Mouse (Mus musculus) cerebellum, adult 2 months (tissue): Measurements from ENCODE around the gene Dennd2a. TPM values are rescaled to one million over a fixed set of nuclear protein-coding genes. Genes with fewer than 3 reads are reported as not detected.

Source experiments
- DNase-seq, 2 experiments: peaks; one replicate each; pipeline ENCODE4 v3.0.0; 2021
- H3K27ac ChIP-seq: fragments of 200-500 bp; 2 replicates; pipeline ENCODE4 v1.5.1; 2012; ENCODE audit warnings: low read length, control low read depth, inconsistent platforms; ENCODE audit not compliant: insufficient read depth
- H3K27me3 ChIP-seq: fragments of 200-500 bp; 2 replicates; pipeline ENCODE4 v1.6.1; 2012; ENCODE audit warnings: inconsistent platforms, mild to moderate bottlenecking, low read length, moderate library complexity; ENCODE audit not compliant: control insufficient read depth, insufficient read depth
- H3K4me1 ChIP-seq: fragments of 200-500 bp; 2 replicates; pipeline ENCODE4 v1.6.1; 2011; ENCODE audit warnings: low read length; ENCODE audit not compliant: control insufficient read depth, insufficient read depth
- H3K4me3 ChIP-seq: fragments of 200-500 bp; replicated peaks from 2 replicates; pipeline ENCODE3; 2011; ENCODE audit warnings: mild to moderate bottlenecking, low read depth, low read length, control low read depth; ENCODE audit not compliant: insufficient read depth
- CTCF ChIP-seq: fragments of 200-500 bp; IDR thresholded peaks from 2 replicates; pipeline ENCODE4 v1.5.1; 2011; ENCODE audit warnings: low read depth, mild to moderate bottlenecking, control low read depth, low read length, moderate library complexity, borderline replicate concordance; ENCODE audit not compliant: insufficient read depth
- POLR2A ChIP-seq: fragments of 200-500 bp; IDR thresholded peaks from 2 replicates; pipeline ENCODE4 v1.6.1; 2011; ENCODE audit warnings: low read length, control low read depth, borderline replicate concordance; ENCODE audit not compliant: insufficient read depth
- WGBS: fragments of 180-500 bp; shearing (Covaris S2); methylation state at CpG from one replicate; pipeline ENCODE4 v1.1.7; 2018; 5-methylcytosine and 5-hydroxymethylcytosine counted together
- polyA plus RNA-seq: library from polyadenylated mRNA; depleted of rRNA; stranded (reverse); fragments of >200 nt; gene quantifications from 2 replicates; pipeline ENCODE4 v1.2.3, GENCODE M21; 2012

Gene Dennd2a
- polyA plus RNA-seq, 1 experiment, result 12.3 TPM

GRCm38 (mm10) chr6:39591481-39591880 is 33.8 kb upstream of the Dennd2a start:
- no peak for TF ChIP-seq POLR2A
- peaks cover 7% of the 10 kb centered on the region for H3K4me1 ChIP-seq
- no peak overlapping the region for H3K27ac ChIP-seq
- no peaks in the 10 kb centered on the region for H3K27me3 ChIP-seq
- WGBS, result 91% methylated on average over 4 of the region's 4 CpGs
- DNase-seq, result no peak
- peak overlapping the region; percentile 17 for H3K4me3 ChIP-seq

DNA sequence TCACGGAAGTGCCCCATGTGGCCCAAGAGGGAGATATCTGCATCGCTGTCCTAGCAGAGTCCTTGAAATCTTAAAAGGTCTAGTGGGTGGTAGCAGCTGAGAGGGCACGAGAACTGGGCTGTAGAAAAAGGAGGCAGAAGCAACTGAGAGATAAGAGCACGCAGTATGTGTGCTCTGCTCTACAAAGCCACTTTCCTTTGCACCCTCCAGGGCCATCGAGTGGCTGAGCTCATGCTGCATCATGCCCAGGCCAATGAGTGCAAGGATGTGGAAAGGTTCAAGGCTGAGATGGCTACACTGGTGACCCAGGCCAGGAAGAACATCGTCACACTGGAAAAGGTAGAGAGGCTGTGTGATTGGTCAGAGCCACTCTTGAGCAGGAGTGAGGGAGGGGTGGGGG is 27.9 kb upstream of the Dennd2a start, which contains the start of gene Gm42420:
Gm42420 (plus strand) TSS at position 237 of the 400 bp plus-strand sequence.
- no peaks in the 10 kb centered on the region for H3K4me1 ChIP-seq
- TF ChIP-seq POLR2A, result no peak
- no peak for TF ChIP-seq CTCF
- 94% methylated on average over 6 of the region's 6 CpGs for WGBS
- no peaks in the 10 kb centered on the region for H3K27me3 ChIP-seq
- no peak for DNase-seq
- H3K27ac ChIP-seq, result no peak within 1 kb of the TSS
- no peak within 1 kb of the TSS for H3K4me3 ChIP-seq

DNA sequence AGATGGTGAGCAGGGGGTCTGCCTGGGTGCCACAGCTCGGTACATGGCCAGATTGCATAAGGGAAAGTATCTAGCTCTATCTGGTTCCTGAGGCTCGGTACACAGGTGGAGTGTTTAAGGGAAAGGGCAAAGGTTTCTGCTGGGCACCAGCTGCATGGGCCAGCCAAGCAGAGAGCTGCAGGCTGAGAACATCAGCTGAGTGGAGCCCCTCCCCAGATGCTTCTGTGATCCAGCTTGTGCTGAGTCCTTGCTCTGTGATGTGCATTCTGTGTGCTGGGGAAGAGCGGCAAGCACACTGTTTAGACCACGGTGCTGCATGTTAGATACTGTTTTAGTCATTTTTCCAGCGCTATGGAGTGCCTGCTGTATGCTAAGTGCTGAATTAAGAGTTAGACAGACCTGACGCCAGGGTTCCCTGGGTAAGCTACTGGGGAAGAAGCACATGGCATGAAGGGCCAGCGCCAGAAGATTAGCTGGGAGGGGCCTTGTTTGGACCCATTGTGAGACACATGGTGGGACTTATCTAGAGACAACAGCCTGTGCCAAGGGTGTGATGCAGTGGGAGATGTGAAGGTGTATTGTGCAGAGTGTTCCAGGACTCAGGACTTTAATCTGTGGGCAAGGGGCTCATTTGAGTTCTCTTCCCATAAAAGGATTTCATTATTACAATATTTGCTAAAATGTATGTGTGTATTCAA is 23.6 kb upstream of the Dennd2a start:
- no peaks in the 10 kb centered on the region for H3K4me1 ChIP-seq
- no peaks in the 10 kb centered on the region for H3K27me3 ChIP-seq
- DNase-seq, result no peak
- no peak overlapping the region for H3K4me3 ChIP-seq
- TF ChIP-seq CTCF (no peak), POLR2A (no peak)
- no peak overlapping the region for H3K27ac ChIP-seq
- WGBS, result 65% methylated on average over 7 of the region's 7 CpGs

- Histone ChIP-seq H3K27ac (no peak overlapping the region), H3K4me3 (no peak overlapping the region), H3K27me3 (no peaks in the 10 kb centered on the region), H3K4me1 (no peaks in the 10 kb centered on the region)
- WGBS, result 84% methylated on average over 2 of the region's 2 CpGs
- DNase-seq, result no peak
- TF ChIP-seq CTCF, result no peak
- TF ChIP-seq POLR2A, result no peak
Observed at GRCm38 (mm10) chr6:39580558-39580957, 22.9 kb upstream of the Dennd2a start.

- no peak for TF ChIP-seq CTCF
- TF ChIP-seq POLR2A, result no peak
Observed at GRCm38 (mm10) chr6:39579552-39579951, 21.9 kb upstream of the Dennd2a start.

GRCm38 (mm10) chr6:39574951-39575350 is 17.3 kb upstream of the Dennd2a start:
- no peaks in the 10 kb centered on the region for H3K4me1 ChIP-seq
- peak overlapping the region; percentile 80; the same call in 1 of the 2 replicates for H3K27ac ChIP-seq

More at GRCm38 (mm10) chr6:39579552-39579951, 21.9 kb upstream of the Dennd2a start:
- WGBS, result 91% methylated on average over 7 of the region's 7 CpGs
- no peak overlapping the region for H3K4me3 ChIP-seq
- no peaks in the 10 kb centered on the region for H3K4me1 ChIP-seq
- no peak for DNase-seq
- H3K27me3 ChIP-seq, result no peaks in the 10 kb centered on the region
- no peak overlapping the region for H3K27ac ChIP-seq

DNA sequence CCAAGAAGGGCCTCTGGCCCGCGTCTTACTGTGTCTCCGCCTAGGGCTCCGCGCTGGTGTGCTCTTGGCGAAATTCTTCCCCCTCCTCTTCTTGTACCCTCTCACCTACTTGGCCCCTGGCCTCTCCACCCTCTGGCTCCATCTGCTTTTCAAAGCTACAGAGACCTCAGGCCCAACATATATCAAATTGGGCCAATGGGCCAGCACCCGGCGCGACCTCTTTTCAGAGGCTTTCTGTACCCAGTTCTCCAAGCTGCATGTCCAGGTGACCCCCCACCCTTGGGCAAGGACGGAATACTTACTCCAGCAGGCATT is 16.8 kb upstream of the Dennd2a start:
- TF ChIP-seq POLR2A (no peak), CTCF (no peak)
- Histone ChIP-seq H3K27me3 (no peaks in the 10 kb centered on the region), H3K4me1 (no peaks in the 10 kb centered on the region), H3K4me3 (peak overlapping the region; percentile 74), H3K27ac (peak overlapping the region; percentile 80)
- DNase-seq, result peak; percentile 39 to 54
- WGBS, result 2% methylated on average over 10 of the region's 10 CpGs

More at GRCm38 (mm10) chr6:39574951-39575350, 17.3 kb upstream of the Dennd2a start:
- Histone ChIP-seq H3K4me3 (peak overlapping the region; percentile 74), H3K27me3 (no peaks in the 10 kb centered on the region)
- no peak for DNase-seq
- WGBS, result 71% methylated on average over 7 of the region's 7 CpGs
- no peak for TF ChIP-seq POLR2A
- TF ChIP-seq CTCF, result no peak

GRCm38 (mm10) chr6:39573791-39574554 is 16.3 kb upstream of the Dennd2a start, which contains the start of gene Adck2:
Adck2 (plus strand) TSS chr6:39573873.
- H3K4me3 ChIP-seq, result peak within 1 kb of the TSS; percentile 74
- DNase-seq, result peak; percentile 88 to 90

More at GRCm38 (mm10) chr6:39573791-39574554, 16.3 kb upstream of the Dennd2a start, which contains the start of gene Adck2:
- TF ChIP-seq CTCF (no peak), POLR2A (peak; percentile 90)
- WGBS, result under 1% methylated on average over 48 of the region's 49 CpGs
- Histone ChIP-seq H3K4me1 (no peaks in the 10 kb centered on the region), H3K27me3 (no peaks in the 10 kb centered on the region), H3K27ac (peak within 1 kb of the TSS; percentile 80)
